ENCODE assay signal across 28 mouse cellular contexts in genomic region chr10:45025184-45025583, GRCm38 (mm10). TPM values are rescaled to one million over a fixed set of nuclear protein-coding genes. Genes with fewer than 3 reads are reported as not detected.
DNase-seq lines count a peak whose midpoint lies in the region; ATAC-seq lines count a peak whose summit lies in the region.
"Had no signal": no experiment of that assay in that cellular context is flagged by ENCODE, and none has a peak within 500 bp of the region (broad histone marks: within the 10 kb centered on the region; RNA-seq: fewer than 3 reads in every experiment).

No protein-coding gene starts in this region.

- H3K27ac ChIP-seq in embryonic facial prominence, embryonic 11.5 days (replicated peaks; ENCODE audit: low read depth, low read length) = no peak overlapping the region
- no peak overlapping the region for H3K27ac ChIP-seq in embryonic facial prominence, embryonic 10.5 days (replicated peaks)
- H3K27ac ChIP-seq in neural tube, embryonic 15.5 days (replicated peaks) = no peak overlapping the region
- H3K27ac ChIP-seq in limb, embryonic 11.5 days (replicated peaks; ENCODE audit: low read depth, low read length) = no peak overlapping the region
- H3K27ac ChIP-seq: embryonic facial prominence, embryonic 13.5 days; gastrocnemius, adult 2 months; intestine, embryonic 15.5 days; layer of hippocampus, adult 2 months; liver, embryonic 12.5 days; midbrain, embryonic 10.5 days; neural tube, embryonic 13.5 days; stomach, embryonic 15.5 days had no signal

- WGBS in embryonic facial prominence, embryonic 11.5 days = 34% methylated on average over 4 of the region's 4 CpGs
- 34% methylated on average over 4 of the region's 4 CpGs for WGBS in embryonic facial prominence, embryonic 10.5 days
- 21% methylated on average over 4 of the region's 4 CpGs for whole genome bisulfite sequencing in neural tube, embryonic 15.5 days
- WGBS in limb, embryonic 11.5 days = 11% methylated on average over 4 of the region's 4 CpGs

- H3K36me3 ChIP-seq in embryonic facial prominence, embryonic 11.5 days (replicated peaks; ENCODE audit: control insufficient read depth, insufficient read depth, low read depth, low read length) = no peaks in the 10 kb centered on the region
- H3K36me3 ChIP-seq in embryonic facial prominence, embryonic 10.5 days (replicated peaks) = no peaks in the 10 kb centered on the region
- H3K36me3 ChIP-seq in neural tube, embryonic 15.5 days = no peaks in the 10 kb centered on the region
- no peaks in the 10 kb centered on the region for H3K36me3 ChIP-seq in limb, embryonic 11.5 days (ENCODE audit: control insufficient read depth, insufficient read depth, low read length)
- H3K36me3 ChIP-seq: embryonic facial prominence, embryonic 13.5 days; heart, embryonic 12.5 days; intestine, embryonic 15.5 days; liver, embryonic 12.5 days; midbrain, embryonic 10.5 days; neural tube, embryonic 13.5 days; stomach, embryonic 15.5 days had no signal

- no peaks in the 10 kb centered on the region for H3K9me3 ChIP-seq in embryonic facial prominence, embryonic 11.5 days (replicated peaks; ENCODE audit: control insufficient read depth, low read length)
- no peaks in the 10 kb centered on the region for H3K9me3 ChIP-seq in embryonic facial prominence, embryonic 10.5 days
- H3K9me3 ChIP-seq in neural tube, embryonic 15.5 days (replicated peaks) = no peaks in the 10 kb centered on the region
- H3K9me3 ChIP-seq in limb, embryonic 11.5 days (ENCODE audit: control insufficient read depth, low read length) = no peaks in the 10 kb centered on the region
- H3K9me3 ChIP-seq: embryonic facial prominence, embryonic 13.5 days; heart, embryonic 12.5 days; intestine, embryonic 15.5 days; liver, embryonic 12.5 days; midbrain, embryonic 10.5 days; neural tube, embryonic 13.5 days; stomach, embryonic 15.5 days had no signal

- no peak overlapping the region for H3K9ac ChIP-seq in embryonic facial prominence, embryonic 11.5 days (replicated peaks; ENCODE audit: low read length)
- H3K9ac ChIP-seq in neural tube, embryonic 15.5 days (replicated peaks) = no peak overlapping the region
- H3K9ac ChIP-seq in limb, embryonic 11.5 days (ENCODE audit: low read length) = no peak overlapping the region
- H3K9ac ChIP-seq: embryonic facial prominence, embryonic 13.5 days; heart, embryonic 12.5 days; intestine, embryonic 15.5 days; liver, embryonic 12.5 days; lung, embryonic 14.5 days; neural tube, embryonic 13.5 days; stomach, embryonic 15.5 days had no signal

- H3K4me2 ChIP-seq in embryonic facial prominence, embryonic 11.5 days (ENCODE audit: low read depth, low read length) = no peak overlapping the region
- H3K4me2 ChIP-seq in neural tube, embryonic 15.5 days = no peak overlapping the region
- H3K4me2 ChIP-seq in limb, embryonic 11.5 days (ENCODE audit: low read depth, severe bottlenecking) = no peak overlapping the region
- H3K4me2 ChIP-seq: embryonic facial prominence, embryonic 13.5 days; heart, embryonic 12.5 days; intestine, embryonic 15.5 days; liver, embryonic 12.5 days; lung, embryonic 14.5 days; neural tube, embryonic 13.5 days; stomach, embryonic 15.5 days had no signal

- no peaks in the 10 kb centered on the region for H3K27me3 ChIP-seq in embryonic facial prominence, embryonic 11.5 days (ENCODE audit: control insufficient read depth, insufficient read depth, low read length)
- no peaks in the 10 kb centered on the region for H3K27me3 ChIP-seq in embryonic facial prominence, embryonic 10.5 days (replicated peaks; ENCODE audit: low read depth, poor library complexity, severe bottlenecking)
- no peaks in the 10 kb centered on the region for H3K27me3 ChIP-seq in neural tube, embryonic 15.5 days (replicated peaks)
- no peaks in the 10 kb centered on the region for H3K27me3 ChIP-seq in limb, embryonic 11.5 days (ENCODE audit: control insufficient read depth, insufficient read depth, low read length)
- H3K27me3 ChIP-seq: embryonic facial prominence, embryonic 13.5 days; heart, embryonic 12.5 days; intestine, embryonic 15.5 days; liver, embryonic 12.5 days; neural tube, embryonic 13.5 days; stomach, embryonic 15.5 days had no signal

- H3K4me3 ChIP-seq in embryonic facial prominence, embryonic 11.5 days (ENCODE audit: low read depth, low read length) = no peak overlapping the region
- H3K4me3 ChIP-seq in embryonic facial prominence, embryonic 10.5 days = no peak overlapping the region
- no peak overlapping the region for H3K4me3 ChIP-seq in neural tube, embryonic 15.5 days (replicated peaks)
- no peak overlapping the region for H3K4me3 ChIP-seq in limb, embryonic 11.5 days (ENCODE audit: low read depth, low read length)
- H3K4me3 ChIP-seq: embryonic facial prominence, embryonic 13.5 days; gastrocnemius, adult 2 months; heart, embryonic 12.5 days; intestine, embryonic 15.5 days; layer of hippocampus, adult 2 months; liver, embryonic 12.5 days; midbrain, embryonic 10.5 days; neural tube, embryonic 13.5 days; stomach, embryonic 15.5 days had no signal

- ATAC-seq in embryonic facial prominence, embryonic 11.5 days (replicated peaks; ENCODE audit: insufficient number of reproducible peaks, low FRiP score, low TSS enrichment, low read depth) = no peak; the same call in 1 of the 2 replicates
- ATAC-seq in neural tube, embryonic 15.5 days (ENCODE audit: low FRiP score) = no peak
- ATAC-seq in limb, embryonic 11.5 days (ENCODE audit: insufficient number of reproducible peaks, low FRiP score, low TSS enrichment, low read depth) = no peak
- ATAC-seq: forebrain, embryonic 16.5 days; intestine, embryonic 15.5 days; liver, embryonic 12.5 days; Patski had no signal

- H3K4me1 ChIP-seq in embryonic facial prominence, embryonic 11.5 days (ENCODE audit: control insufficient read depth, insufficient read depth, low read length) = no peaks in the 10 kb centered on the region
- peaks cover 10% of the 10 kb centered on the region for H3K4me1 ChIP-seq in embryonic facial prominence, embryonic 10.5 days
- H3K4me1 ChIP-seq in neural tube, embryonic 15.5 days = peaks cover 3% of the 10 kb centered on the region; the same call in 1 of the 2 replicates
- H3K4me1 ChIP-seq in limb, embryonic 11.5 days (ENCODE audit: control insufficient read depth, insufficient read depth, low read length) = 0 out of 2 replicates have a peak, but pooled peaks cover 6% of the 10 kb centered on the region
- H3K4me1 ChIP-seq: embryonic facial prominence, embryonic 13.5 days; heart, embryonic 12.5 days; intestine, embryonic 15.5 days; liver, embryonic 12.5 days; stomach, embryonic 15.5 days had no signal

- DNase-seq in embryonic facial prominence, embryonic 11.5 days (ENCODE audit: low spot score) = peak; percentile 8
- no peak for DNase-seq in embryonic facial prominence, embryonic 10.5 days (ENCODE audit: low spot score)
- peak; percentile 30 for DNase-seq in neural tube, embryonic 10.5 days (ENCODE audit: extremely low spot score, low spot score)
- DNase-seq in limb, embryonic 11.5 days (ENCODE audit: low spot score) = peak; percentile 51
- DNase-seq in spleen, postnatal 10 days (ENCODE audit: low spot score in 2 of 2) = no peak
- DNase-seq in Muller cell, postnatal 12 days (ENCODE audit: inconsistent ontology term) = no peak
- no peak for DNase-seq in heart, adult 8-10 months (ENCODE audit: low spot score)
- DNase-seq: adrenal gland, postnatal 14 days; cerebellum, postnatal 10 days; gastrocnemius, adult 2 months; heart, postnatal 14 days; kidney, postnatal 14 days; left cerebral cortex, postnatal 4 days; lung, embryonic 14.5 days; lung, postnatal 4 days; right cerebral cortex, postnatal 25 days; thymus, adult 18-20 months had no signal

RNA-seq across cellular contexts. Expression of gene Prep, which starts 41.8 kb away (rescaled TPM):
- 28.0 and 28.1 TPM in 2 replicates for polyA plus RNA-seq in embryonic facial prominence, embryonic 11.5 days (2014; fragmentation: Nextera tagmentation; extraction: Ambion mirVana)
- polyA plus RNA-seq in embryonic facial prominence, embryonic 10.5 days (2016; fragmentation: Nextera tagmentation; extraction: Ambion mirVana) = 41.7 and 43.9 TPM in 2 replicates
- polyA plus RNA-seq in neural tube, embryonic 15.5 days (2015; fragmentation: Nextera tagmentation; extraction: Ambion mirVana) = 24.1 and 26.1 TPM in 2 replicates
- polyA plus RNA-seq in limb, embryonic 11.5 days (2014; fragmentation: Nextera tagmentation; extraction: Ambion mirVana) = 35.8 and 37.8 TPM in 2 replicates
- 10 to 100 TPM; 11.9 to 14.3 (median 13.3) TPM for total RNA-seq in heart, adult 8-10 months (2022)

Comparison
In these comparisons a context has a peak if more than half of its experiments do, and no peak if none do; other contexts are left out.
1. DNase-seq: peak in embryonic facial prominence, embryonic 11.5 days (single experiment), neural tube, embryonic 10.5 days (single experiment) and limb, embryonic 11.5 days (single experiment); none in embryonic facial prominence, embryonic 10.5 days (single experiment), spleen, postnatal 10 days (0 of 2), Muller cell, postnatal 12 days (single experiment) and heart, adult 8-10 months (single experiment).